Mouse (Mus musculus): ENCODE results near the gene Drap1.
A peak's percentile ranks its signal among the peaks of the same experiment; 100 is the strongest.

Drap1 gene

DNA sequence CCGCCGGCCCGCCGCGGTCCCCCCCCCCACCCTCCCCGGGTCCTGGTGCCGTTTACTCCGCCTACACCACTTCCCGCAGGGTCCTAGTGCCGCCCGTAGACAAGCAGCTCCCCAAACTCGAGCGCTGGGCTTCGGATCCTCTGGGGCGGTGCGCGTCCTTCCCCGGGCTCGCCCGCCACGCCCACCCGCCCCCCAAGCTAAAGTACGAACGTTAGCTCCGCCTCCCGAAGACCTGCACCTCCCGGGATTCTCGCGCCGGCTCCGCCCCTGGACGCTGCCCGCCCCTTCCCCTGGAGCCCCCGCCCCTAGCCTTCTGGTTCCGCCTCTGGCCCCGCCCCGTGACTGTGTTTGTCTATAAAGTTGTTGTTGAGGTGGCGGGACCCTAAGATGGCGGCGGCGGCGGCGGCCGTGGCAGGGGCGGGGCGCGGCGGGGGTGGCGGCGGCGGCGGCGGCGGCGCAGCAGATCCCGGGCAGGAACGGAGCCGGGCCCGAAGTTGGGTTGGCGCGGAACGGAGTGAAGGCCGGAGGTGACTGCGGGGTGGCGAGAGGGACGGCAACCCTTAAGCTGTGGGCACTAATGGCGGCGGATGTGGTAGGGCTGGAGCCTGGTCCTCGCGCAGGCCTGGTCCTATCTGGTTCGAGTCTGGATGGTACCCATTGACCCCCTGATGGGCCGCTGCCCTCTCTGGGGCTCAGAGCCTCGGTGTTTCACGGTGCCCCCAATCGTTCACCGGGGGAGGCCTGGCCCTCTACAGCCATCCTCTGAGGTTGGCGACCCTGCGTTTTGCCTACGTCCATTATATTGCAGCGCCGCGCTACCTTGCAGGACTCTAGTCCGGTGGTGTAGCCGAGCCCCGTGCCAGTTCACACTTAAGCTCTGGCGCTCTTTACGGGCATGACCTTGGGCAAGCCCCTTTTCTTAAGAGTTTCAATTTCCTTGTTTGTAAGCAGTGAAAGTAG is at the start of gene Drap1, which contains the start of gene AI837181:
Gene Drap1 (minus strand): TSS at position 198 of the 960 bp plus-strand sequence.
Gene AI837181 (plus strand): TSS at position 363 of the 960 bp plus-strand sequence.
- DNase-seq (ENCODE audit: low spot score): peak; percentile 95

DNA sequence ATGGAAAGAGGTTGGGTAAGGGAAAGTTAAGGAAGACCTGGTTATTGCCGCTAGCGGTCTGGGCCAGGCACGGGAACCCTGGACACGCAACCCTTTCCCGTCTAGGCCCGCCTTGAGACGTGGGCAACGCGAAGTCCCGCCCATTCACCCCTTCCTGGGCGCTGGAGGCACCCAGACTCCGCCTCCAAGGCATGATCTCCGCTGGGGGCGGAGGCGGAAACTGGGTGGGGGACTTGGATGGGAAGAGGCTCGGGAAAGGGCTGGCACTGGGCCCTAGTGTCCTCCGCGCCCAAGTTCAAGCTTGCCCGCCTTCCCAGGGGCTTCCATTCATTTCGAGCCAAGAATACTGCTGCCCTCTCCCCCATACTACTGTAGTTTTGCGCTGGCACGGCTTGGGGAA is 48.9 kb upstream of the Drap1 start, which contains the start of gene Efemp2:
Gene Efemp2 (plus strand): TSS at position 235 of the 400 bp plus-strand sequence.
- DNase-seq (ENCODE audit: low spot score): peak; percentile 85

DNA sequence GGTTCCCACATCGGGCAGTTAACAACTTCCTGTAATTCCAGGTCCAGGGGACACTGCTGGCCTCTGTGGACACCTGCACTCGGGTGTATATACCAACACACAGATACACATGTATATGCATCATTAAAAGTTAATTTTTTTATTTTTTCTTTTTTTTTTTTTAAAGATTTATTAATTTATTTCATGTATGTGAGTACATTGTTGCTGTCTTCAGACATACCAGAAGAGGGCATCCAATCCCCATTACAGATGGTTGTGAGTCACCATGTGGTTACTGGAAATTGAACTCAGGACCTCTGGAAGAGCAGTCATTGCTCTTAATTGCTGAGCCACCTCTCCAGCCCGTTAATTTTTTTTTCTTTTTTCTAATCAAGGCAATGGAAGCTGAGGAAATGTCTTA is 48.1 kb upstream of the Drap1 start:
- DNase-seq (ENCODE audit: low spot score): no peak

DNA sequence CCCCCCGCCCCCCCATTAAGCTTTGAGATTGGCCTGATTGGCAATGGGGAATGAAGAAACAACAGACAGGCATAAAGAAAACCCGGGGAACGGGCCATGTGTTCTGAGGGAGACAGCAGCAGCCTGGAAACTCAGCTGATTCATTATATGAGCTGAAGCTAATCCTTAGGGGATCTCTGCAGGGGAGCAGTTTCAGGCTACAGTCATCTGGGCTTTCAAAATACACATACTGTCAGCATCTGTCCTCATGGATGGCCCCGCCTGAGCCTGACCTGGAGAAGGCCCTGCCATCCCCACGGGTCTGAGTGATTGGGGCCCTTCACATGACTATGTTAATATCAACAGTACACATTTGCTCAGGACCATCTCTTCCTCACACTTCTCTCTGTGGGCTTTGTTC is 47.1 kb upstream of the Drap1 start:
- no peak for DNase-seq (ENCODE audit: low spot score)

DNA sequence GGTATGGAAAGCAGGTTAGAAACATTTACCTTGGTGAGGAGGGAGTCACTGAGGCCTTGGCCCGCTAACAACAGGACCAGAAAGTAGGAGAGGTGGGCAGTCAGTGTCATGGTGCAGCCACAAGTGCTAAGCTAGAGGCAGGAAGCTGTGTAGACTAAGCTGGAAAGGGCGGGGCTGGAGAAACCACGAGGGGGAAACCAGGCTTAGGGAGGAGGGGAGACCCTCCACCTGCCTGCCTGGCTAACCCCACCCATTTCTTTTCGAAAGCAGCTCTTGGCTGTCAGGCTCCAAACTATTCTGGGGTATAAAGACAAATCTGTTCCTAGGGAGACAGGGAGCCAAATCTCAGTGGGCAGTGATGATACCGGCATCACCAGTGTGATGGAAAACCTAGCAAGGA is 43.6 kb upstream of the Drap1 start, which contains the start of gene Ctsw:
Gene Ctsw (minus strand): TSS at position 134 of the 400 bp plus-strand sequence.
- no peak for DNase-seq (ENCODE audit: low spot score)

DNA sequence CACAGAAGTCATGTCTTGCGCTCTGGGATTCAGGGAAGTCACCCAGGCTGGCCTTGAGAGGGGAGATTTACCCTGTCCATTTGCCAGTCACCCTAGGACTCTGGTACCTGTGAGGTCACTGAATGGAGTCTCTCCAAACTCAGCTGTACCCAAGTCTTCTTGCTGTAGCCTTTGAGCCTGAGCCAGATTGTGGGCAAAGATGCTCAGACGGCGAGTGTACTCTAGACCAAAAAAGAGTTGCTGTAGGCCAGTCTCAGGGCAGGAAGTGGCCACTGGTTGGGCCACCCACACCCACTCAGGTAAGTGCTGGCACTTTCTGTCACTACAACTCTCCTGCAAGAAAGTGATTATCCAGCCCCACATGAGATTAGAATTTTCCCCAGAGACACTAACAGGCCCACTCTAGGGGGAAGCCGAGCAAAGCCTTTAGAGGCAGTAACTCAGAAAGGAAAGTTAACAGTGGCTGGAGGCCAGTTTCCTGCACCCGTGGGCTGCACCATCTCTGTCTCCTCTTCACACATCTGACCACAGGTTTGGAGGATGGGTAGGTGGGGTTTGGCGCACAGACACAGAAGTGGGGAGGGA is 42.2 kb upstream of the Drap1 start:
- DNase-seq (ENCODE audit: low spot score): no peak

DNA sequence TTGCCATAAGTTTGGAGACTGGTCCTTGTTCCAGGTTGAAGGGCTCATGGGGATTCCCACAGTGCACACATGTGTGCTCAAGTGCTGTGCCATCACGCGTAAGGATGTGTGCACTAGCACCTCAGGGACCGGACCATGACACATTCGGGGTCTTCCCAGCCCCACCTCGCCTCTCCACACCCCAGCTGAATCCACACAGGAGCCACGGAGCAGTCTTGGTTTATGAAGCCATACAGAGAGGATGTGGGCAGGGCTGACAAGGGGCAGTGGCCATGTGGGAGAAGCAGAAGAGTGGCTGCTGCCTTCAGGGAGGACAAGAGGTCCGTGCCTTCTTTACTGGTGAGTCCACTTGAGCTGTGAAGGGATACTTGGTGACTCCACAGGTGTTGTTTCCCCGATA is 40.3 kb upstream of the Drap1 start:
- no peak for DNase-seq (ENCODE audit: low spot score)

DNA sequence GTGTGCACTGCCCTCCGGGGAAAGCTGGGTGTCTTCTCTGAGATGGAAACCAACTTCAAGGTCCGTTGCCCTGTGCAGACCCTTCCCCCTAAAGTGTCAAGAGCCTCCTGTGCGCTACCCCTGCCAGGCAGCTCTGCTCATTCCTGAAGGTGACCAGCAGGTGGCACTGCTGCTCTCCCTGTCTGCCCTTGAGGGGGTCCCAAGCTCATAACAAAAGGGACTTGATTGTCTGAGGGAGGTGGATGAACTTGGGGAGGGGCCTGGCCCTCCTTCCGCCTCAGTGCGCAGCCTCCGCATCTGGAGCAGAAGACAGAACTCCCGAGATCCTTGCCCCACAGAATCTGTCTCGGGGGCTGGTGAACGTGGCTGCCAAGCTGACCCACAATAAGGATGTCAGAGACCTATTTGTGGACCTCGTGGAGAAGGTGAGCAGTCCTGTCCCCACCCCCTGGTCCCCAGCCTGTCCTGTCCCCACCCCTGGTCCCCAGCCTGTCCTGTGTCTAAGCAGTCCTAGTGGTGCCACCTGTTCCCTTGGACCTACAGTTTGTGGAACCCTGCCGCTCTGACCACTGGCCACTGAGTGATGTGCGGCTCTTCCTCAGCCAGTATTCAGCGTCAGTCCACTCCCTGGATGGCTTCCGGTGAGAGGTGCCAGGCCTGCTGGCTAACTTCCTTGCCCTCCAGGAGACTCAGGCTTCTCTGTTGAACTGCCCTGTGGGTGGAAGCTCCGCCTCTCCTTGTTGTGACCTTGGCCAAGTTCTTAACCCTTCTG is 39.2 kb upstream of the Drap1 start:
- peak; percentile 89 for DNase-seq (ENCODE audit: low spot score)

DNA sequence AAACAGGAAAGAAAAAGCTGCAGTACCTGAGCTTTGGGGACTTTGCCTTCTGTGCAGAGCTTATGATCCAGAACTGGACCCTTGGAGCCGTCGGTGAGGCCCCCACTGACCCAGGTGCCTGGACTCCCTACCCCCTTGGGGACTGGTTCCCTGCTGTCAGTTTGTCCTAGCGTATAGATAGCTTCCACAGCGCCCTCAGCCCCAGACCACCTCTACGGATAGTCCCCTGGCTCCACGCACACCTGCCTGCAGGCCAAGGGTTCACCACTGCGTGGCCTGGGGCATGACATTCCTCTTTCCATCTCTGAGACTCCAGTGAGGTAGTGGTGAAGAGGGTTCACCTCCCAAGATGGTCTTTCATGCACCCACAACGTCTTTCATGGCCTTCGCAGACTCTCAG is 38.4 kb upstream of the Drap1 start:
- DNase-seq (ENCODE audit: low spot score): no peak

DNA sequence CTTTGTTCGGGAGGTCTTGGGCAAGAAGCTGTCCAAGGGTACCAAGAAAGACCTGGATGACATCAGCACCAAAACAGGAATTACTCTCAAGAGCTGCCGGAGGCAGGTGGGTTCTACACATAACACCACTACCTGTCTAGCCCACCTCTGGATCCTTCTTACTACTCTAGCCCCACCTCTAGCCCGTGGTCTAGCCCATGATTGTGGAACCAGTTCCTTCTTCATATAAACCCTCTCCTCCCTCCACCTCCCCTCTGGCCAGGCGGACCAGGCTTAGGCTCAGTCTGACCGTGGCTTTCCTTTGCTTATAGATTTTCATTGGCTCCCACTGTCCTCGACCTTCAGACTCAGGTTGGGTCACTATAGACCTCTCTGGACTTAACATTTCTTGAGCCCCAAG is 36.6 kb upstream of the Drap1 start:
- no peak for DNase-seq (ENCODE audit: low spot score)

DNA sequence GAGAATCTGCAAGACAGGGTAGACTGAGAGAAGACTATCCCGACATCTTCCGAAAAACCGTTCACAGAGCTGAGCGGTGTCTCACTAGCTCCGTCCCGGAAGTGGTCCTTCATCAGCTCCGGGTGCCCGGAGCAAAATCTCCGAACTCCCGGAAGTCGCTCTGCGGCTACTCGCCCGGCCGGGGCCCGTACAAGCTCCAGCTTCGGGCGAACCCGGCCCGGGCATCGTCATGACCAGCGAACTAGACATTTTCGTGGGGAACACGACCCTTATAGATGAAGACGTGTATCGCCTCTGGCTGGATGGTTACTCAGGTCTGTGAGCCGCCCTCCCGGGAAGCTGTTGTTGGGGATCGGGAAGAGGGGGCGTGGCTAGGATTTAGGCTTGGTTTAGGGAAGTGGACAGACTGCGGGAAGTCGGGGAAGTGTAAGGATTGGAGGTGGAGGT is 35.7 kb upstream of the Drap1 start, which contains the start of gene Fibp:
Gene Fibp (plus strand): TSS at position 151 of the 447 bp plus-strand sequence.
- peak; percentile 88 for DNase-seq (ENCODE audit: low spot score)

DNA sequence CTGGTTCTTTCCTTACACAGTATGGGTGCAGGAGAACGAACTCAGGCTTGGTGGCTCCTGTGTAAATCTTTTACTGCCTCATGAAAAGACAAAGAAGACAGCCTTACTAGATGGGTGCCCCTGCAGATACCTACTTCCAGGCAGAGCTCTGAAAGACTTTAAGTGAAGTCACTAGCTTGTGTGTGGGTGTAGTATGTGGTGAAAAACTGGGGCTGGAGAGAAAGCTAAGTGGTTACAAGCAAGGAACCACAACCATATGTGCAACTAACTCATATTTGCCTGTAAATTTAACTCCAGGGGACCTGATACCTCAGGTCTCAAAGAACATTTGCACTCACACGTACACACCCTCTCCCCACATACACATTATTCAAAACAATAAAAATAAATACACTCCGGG is 35.1 kb upstream of the Drap1 start:
- DNase-seq (ENCODE audit: low spot score): no peak

DNA sequence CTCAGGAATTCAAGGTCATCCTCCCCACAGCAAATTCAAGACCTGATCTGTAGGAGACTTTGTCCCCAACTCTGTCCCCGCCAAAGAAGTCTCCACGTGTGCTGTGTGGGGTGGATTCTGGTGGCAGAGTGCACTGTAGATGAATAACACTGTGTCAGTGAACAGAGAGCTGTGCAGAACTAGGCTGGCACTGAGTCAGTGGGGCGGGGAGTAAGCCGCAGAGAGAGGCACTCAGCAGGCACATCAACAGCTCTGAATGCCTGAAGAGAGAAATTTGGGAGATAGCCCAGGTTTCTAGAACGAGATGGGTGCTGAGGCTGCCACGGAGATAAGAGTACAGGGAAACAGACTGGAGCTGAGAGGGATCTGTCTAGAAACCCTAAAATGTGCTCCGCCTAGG is 34.2 kb upstream of the Drap1 start:
- DNase-seq (ENCODE audit: low spot score): no peak

DNA sequence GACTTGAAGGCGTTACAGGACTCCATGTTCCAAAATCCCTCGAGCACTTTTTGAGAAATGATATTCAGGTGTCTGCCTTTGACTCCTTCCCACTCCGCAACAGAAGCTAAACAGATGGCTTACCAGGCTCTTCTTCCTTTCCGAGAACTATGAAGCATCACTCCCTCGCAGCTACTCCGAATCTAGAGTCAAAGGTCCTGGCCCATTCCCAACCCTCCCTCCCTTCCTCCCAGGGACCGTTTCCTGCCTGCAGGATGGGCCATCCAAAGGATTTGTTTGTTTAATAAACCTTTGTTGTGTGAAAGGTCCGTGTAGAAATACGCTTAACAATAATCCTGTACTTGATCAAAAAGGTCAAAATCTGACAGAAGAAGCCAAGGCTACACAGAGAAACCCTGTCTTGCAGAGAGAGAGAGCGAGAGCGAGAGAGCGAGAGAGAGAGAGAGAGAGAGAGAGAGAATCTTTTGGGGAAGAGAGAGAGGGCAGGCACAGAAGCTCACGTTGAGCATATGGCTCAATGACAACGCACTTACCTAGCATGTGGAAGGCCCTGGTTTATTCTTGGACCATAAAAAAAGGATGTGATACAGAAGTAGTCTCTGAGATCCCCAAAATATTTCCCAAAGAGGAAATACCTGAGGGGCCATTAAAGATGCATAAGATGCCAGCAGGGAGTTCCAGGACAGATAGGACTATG is 33.1 kb upstream of the Drap1 start, which contains the start of gene Ccdc85b:
Gene Ccdc85b (minus strand): TSS at position 149 of the 697 bp plus-strand sequence.
- no peak for DNase-seq (ENCODE audit: low spot score)

DNA sequence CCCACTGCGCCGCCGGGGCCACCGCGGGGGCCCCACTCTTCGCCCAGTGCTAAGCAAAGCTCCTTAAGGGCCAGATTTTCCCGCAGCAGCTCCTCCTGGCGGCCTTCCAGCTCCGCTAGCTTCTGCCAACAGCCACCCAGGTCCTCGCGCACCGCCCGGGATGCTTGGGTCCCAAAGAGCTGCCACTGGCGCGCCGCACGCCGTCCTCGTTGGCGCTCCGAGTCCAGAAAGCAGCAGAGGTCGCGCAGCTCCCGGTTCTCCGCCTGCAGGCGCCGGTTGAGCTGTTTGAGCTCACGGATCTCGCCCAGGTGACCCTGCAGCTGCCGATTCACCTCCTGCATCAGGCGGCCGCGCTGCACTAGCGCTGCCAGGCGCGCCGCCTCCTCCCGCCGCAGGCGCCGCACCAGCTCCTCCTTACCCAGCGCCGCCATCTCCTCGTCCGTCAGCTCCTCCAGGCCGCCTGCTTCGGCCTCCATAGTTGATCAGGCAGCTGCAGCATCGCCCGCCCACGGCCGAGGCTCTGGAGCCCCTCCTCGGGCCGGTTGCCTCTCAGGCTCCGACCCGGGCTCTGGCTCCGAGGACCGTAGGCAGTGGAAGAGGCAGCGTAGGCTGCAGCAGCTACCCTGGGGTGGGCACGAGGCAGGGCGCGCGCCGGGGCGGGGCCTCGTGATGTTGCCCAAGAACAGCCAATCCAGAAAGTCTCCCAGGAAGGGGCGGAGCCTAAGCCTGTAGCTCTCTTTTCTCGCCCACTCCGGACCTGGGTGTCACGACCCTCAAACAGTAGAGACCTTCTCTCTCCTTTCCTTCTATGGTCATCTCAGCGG is 32.4 kb upstream of the Drap1 start:
- peak; percentile 97 for DNase-seq (ENCODE audit: low spot score)

DNA sequence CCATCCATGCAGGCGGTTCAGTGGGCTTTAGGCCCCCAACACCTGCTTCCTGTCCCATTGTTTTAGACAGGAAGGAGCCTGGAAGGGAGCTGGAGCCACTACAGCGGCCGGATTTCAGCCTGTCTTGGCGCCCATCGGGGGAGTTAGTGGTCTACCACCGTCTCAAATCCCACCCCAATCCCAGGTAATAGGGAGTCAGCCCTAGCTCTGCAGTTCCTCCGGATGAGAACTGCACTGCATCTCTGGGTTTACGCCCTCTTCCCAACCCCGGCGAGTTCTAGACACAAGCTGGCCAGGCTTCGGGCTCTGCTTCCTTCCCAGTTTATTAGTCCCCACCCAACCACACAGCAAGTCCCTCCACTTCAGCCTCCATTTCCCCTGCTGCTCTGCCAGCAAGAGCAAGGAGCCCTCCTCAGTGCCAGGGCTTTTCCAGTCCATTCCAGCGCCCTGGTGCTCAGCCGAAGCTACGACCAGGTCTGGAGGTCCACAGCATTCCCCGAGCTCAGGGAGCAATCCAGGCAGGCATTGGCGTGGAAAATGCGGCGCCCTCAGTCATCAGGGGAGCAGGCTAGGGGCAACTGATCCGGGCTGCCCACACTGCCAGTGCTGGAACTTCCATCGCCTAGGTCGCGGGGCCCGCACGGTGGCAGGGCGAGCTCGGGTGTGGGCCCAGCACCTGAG is 31.6 kb upstream of the Drap1 start:
- DNase-seq (ENCODE audit: low spot score): peak; percentile 42

DNA sequence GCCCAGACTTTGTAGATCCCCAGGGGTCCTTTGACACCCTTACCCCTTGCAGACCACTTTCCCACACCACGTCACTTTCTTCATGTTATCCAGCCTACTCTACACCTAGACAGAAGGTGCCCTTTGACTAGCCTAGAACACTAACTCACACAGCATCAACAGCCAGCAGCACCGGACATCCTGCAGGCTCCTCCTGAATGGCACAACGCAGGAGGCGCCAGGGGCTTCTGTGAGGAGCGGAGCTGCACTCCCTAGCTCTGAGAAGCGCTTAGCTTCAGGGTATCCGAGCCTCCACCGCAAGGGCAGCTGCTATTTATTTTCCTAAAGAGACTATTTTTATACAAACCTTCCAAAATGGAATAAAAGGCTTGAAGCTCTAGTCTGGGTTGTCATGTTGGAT is 30.8 kb upstream of the Drap1 start:
- no peak for DNase-seq (ENCODE audit: low spot score)

DNA sequence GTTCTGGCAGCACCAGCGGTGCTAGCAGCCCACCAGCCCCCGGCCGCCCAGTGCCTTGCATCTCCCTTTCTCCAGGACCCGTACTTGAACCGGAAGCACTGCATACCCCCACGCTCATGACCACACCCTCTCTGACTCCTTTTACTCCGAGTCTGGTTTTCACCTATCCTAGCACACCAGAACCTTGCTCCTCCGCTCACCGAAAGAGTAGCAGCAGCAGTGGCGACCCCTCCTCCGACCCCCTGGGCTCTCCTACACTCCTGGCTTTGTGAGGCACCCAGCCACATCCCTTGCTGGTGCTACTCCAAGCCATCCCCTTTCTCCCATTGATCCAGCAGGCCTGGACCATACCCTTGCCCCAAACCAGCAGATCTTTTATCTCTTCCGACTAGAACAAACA is 30.3 kb upstream of the Drap1 start:
- DNase-seq (ENCODE audit: low spot score): no peak

DNA sequence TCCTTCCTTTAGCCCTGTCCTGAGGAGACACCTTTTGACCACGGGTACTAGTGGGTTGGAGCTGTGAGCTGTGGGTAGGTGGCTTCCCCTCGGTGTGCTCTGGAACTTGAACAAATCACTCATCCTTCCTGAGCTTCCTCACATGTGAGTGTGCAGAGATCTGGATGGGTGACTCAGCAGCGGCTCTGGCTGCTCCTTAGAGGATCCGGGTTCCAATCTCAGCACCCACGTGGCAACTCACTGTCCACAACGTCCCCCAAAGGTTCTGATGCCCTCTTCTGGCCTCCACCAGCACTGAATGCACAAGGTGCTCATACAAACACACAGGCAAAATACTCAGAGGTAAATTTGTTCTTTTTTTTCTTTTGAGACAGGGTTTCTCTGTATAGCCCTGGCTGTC is 27.0 kb upstream of the Drap1 start:
- DNase-seq (ENCODE audit: low spot score): no peak

DNA sequence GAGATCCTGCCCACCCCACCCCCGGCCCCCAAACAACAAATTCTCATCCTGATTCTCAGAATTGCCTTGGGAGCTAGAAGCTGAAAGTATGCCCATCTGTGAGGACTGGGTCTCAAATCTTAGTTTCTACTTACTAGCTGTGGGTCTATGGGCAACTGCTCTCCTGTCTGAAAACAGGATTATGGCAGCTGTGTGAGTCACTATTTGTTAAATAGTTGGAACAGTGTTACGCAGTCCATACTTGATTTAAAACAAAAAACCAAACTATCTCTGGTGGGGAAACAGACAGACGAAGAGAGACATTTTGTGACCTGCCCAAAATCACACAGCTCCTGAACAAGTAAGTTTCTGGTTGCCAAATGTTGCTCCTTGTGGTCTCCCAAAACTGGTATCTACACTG is 24.9 kb upstream of the Drap1 start:
- DNase-seq (ENCODE audit: low spot score): no peak

Data from embryo, embryonic 10 days (tissue).